Mouse (Mus musculus) MEL (cell line): ENCODE measurements around the gene Ripor1. TPM values are rescaled to one million over a fixed set of nuclear protein-coding genes. Genes with fewer than 3 reads are reported as not detected.

Experiments used
- DNase-seq: peaks from one replicate; pipeline ENCODE4 v3.0.0; 2011; ENCODE audit warnings: low read depth, low spot score
- H3K27ac ChIP-seq: 2 replicates; pipeline ENCODE4 v1.5.1; 2012; ENCODE audit warnings: low read depth, mild to moderate bottlenecking, control low read depth, low read length, moderate library complexity; ENCODE audit not compliant: control insufficient read depth
- H3K27me3 ChIP-seq, 2 experiments: fragments of 150-350 bp in 1 of 2; sonication (generic) in 1 of 2; 2 replicates each; pipeline ENCODE4 v1.6.1; 2012; ENCODE audit warnings: low read length in 2 of 2, mild to moderate bottlenecking in 2 of 2, improper control_type of control experiment in 1 of 2, moderate library complexity in 1 of 2; ENCODE audit not compliant: insufficient read depth in 2 of 2, control insufficient read depth in 1 of 2
- H3K36me3 ChIP-seq, 2 experiments: 2 replicates each; pipeline ENCODE4 v1.6.1; 2012 to 2014; ENCODE audit warnings: low read length in 2 of 2, improper control_type of control experiment in 1 of 2, inconsistent platforms in 1 of 2, mild to moderate bottlenecking in 1 of 2; ENCODE audit not compliant: insufficient read depth in 2 of 2, control insufficient read depth in 1 of 2
- H3K4me1 ChIP-seq, 2 experiments: fragments of 150-350 bp in 1 of 2; sonication (generic) in 1 of 2; 2 replicates each; pipeline ENCODE4 v1.6.1; 2012; ENCODE audit warnings: low read length in 2 of 2, improper control_type of control experiment in 1 of 2, mild to moderate bottlenecking in 1 of 2; ENCODE audit not compliant: insufficient read depth in 2 of 2, control insufficient read depth in 1 of 2
- H3K4me3 ChIP-seq, 2 experiments: fragments of 150-350 bp in 1 of 2; sonication (generic) in 1 of 2; 2 replicates each; pipeline ENCODE4 v1.5.1; 2012; ENCODE audit warnings: low read depth in 2 of 2, low read length in 2 of 2, mild to moderate bottlenecking in 2 of 2, moderate library complexity in 2 of 2, control low read depth in 1 of 2, improper control_type of control experiment in 1 of 2; ENCODE audit not compliant: control insufficient read depth in 1 of 2, insufficient read depth in 1 of 2
- H3K79me2 ChIP-seq: 2 replicates; pipeline ENCODE4 v1.6.1; 2012; ENCODE audit warnings: mild to moderate bottlenecking, low read length, moderate library complexity; ENCODE audit not compliant: control insufficient read depth, poor library complexity, insufficient read depth
- H3K9ac ChIP-seq: 2 replicates; pipeline ENCODE4 v1.6.1; 2012; ENCODE audit warnings: low read depth, mild to moderate bottlenecking, control low read depth, low read length, moderate library complexity; ENCODE audit not compliant: control insufficient read depth, poor library complexity, severe bottlenecking
- H3K9me3 ChIP-seq: fragments of 150-350 bp; sonication (generic); replicated peaks from 2 replicates; pipeline ENCODE4 v1.6.1; 2012; ENCODE audit warnings: mild to moderate bottlenecking, low read length, improper control_type of control experiment, moderate library complexity; ENCODE audit not compliant: insufficient read depth
- BHLHE40 ChIP-seq: IDR thresholded peaks from 2 replicates; pipeline ENCODE4 v1.6.1; 2012; ENCODE audit warnings: low read depth, mild to moderate bottlenecking, inconsistent platforms, low read length, improper control_type of control experiment, borderline replicate concordance
- CHD1 ChIP-seq: IDR thresholded peaks from 2 replicates; pipeline ENCODE4 v1.6.1; 2012; ENCODE audit warnings: low read depth, mild to moderate bottlenecking, inconsistent platforms, low read length, improper control_type of control experiment
- CHD2 ChIP-seq: IDR thresholded peaks from 2 replicates; pipeline ENCODE4 v1.6.1; 2011; ENCODE audit warnings: low read length, improper control_type of control experiment
- CTCF ChIP-seq, 3 experiments: IDR thresholded peaks in 2 of 3; conservative IDR thresholded peaks in 1 of 3; 2 replicates each; pipeline ENCODE4 v1.5.1; 2011 to 2012; ENCODE audit warnings: low read length in 3 of 3, low read depth in 2 of 3, mild to moderate bottlenecking in 2 of 3, improper control_type of control experiment in 1 of 3, inconsistent platforms in 1 of 3, mixed read lengths in 1 of 3, moderate library complexity in 1 of 3; ENCODE audit not compliant: control insufficient read depth in 1 of 3, insufficient read depth in 1 of 3, poor library complexity in 1 of 3, severe bottlenecking in 1 of 3
- E2F4 ChIP-seq: IDR thresholded peaks from 2 replicates; pipeline ENCODE4 v1.6.1; 2011; ENCODE audit warnings: low read depth, low read length, improper control_type of control experiment, borderline replicate concordance
- ELF1 ChIP-seq: IDR thresholded peaks from 2 replicates; pipeline ENCODE4 v1.6.1; 2014; ENCODE audit warnings: low read depth, mild to moderate bottlenecking, inconsistent platforms, low read length, improper control_type of control experiment, moderate library complexity
- GABPA ChIP-seq: IDR thresholded peaks from 2 replicates; pipeline ENCODE4 v1.6.1; 2012; ENCODE audit warnings: low read depth, mild to moderate bottlenecking, inconsistent platforms, low read length, improper control_type of control experiment, moderate library complexity
- GATA1 ChIP-seq: IDR thresholded peaks from 2 replicates; pipeline ENCODE4 v1.6.1; 2011; ENCODE audit warnings: low read depth, low read length, improper control_type of control experiment
- HCFC1 ChIP-seq: IDR thresholded peaks from 2 replicates; pipeline ENCODE4 v1.6.1; 2012; ENCODE audit warnings: low read depth, mild to moderate bottlenecking, inconsistent platforms, low read length, improper control_type of control experiment, moderate library complexity
- JUND ChIP-seq: IDR thresholded peaks from 2 replicates; pipeline ENCODE4 v1.6.1; 2011; ENCODE audit warnings: low read depth, mild to moderate bottlenecking, improper control_type of control experiment, low read length
- MAFK ChIP-seq: IDR thresholded peaks from 2 replicates; pipeline ENCODE4 v1.6.1; 2011; ENCODE audit warnings: low read depth, mild to moderate bottlenecking, low read length, improper control_type of control experiment, borderline replicate concordance
- MAX ChIP-seq: IDR thresholded peaks from 2 replicates; pipeline ENCODE4 v1.6.1; 2011; ENCODE audit warnings: low read length, improper control_type of control experiment
- MYB ChIP-seq: IDR thresholded peaks from 2 replicates; pipeline ENCODE4 v1.6.1; 2011; ENCODE audit warnings: mild to moderate bottlenecking, low read depth, low read length, improper control_type of control experiment
- NELFE ChIP-seq: IDR thresholded peaks from 2 replicates; pipeline ENCODE4 v1.6.1; 2011; ENCODE audit warnings: low read depth, low read length, improper control_type of control experiment
- POLR2A ChIP-seq, 2 experiments: IDR thresholded peaks; 2 replicates each; pipeline ENCODE4 v1.6.1; 2011 to 2012; ENCODE audit warnings: low read length in 2 of 2, mild to moderate bottlenecking in 2 of 2, control low read depth in 1 of 2, improper control_type of control experiment in 1 of 2, low read depth in 1 of 2, moderate library complexity in 1 of 2; ENCODE audit not compliant: control insufficient read depth in 1 of 2, insufficient read depth in 1 of 2, poor library complexity in 1 of 2
- POLR2AphosphoS5 ChIP-seq: IDR thresholded peaks from 2 replicates; pipeline ENCODE4 v1.6.1; 2012; ENCODE audit warnings: low read depth, borderline replicate concordance, mild to moderate bottlenecking, inconsistent platforms, low read length, moderate library complexity, mixed read lengths
- RAD21 ChIP-seq: IDR thresholded peaks from 2 replicates; pipeline ENCODE4 v1.6.1; 2011; ENCODE audit warnings: mild to moderate bottlenecking, low read depth, low read length, improper control_type of control experiment
- SMC3 ChIP-seq: IDR thresholded peaks from 2 replicates; pipeline ENCODE4 v1.6.1; 2011; ENCODE audit warnings: low read depth, low read length, improper control_type of control experiment
- TAL1 ChIP-seq: IDR thresholded peaks from 2 replicates; pipeline ENCODE4 v1.6.1; 2012; ENCODE audit warnings: mild to moderate bottlenecking, inconsistent platforms, low read length, moderate library complexity, mixed read lengths
- USF1 ChIP-seq: IDR thresholded peaks from 2 replicates; pipeline ENCODE4 v1.6.1; 2014; ENCODE audit warnings: low read depth, mild to moderate bottlenecking, inconsistent platforms, low read length, improper control_type of control experiment, moderate library complexity
- ZC3H11A ChIP-seq: IDR thresholded peaks from 2 replicates; pipeline ENCODE4 v1.6.1; 2012; ENCODE audit warnings: low read depth, mild to moderate bottlenecking, inconsistent platforms, low read length, improper control_type of control experiment
- ZNF384 ChIP-seq: IDR thresholded peaks from 2 replicates; pipeline ENCODE4 v1.6.1; 2012; ENCODE audit warnings: low read depth, mild to moderate bottlenecking, inconsistent platforms, low read length, improper control_type of control experiment
- polyA plus RNA-seq, 2 experiments: library from polyadenylated mRNA; stranded (reverse) in 1 of 2; unstranded in 1 of 2; fragments of >175 nt in 1 of 2; fragments of >200 nt in 1 of 2; gene quantifications; 2 replicates each; pipeline versions ENCODE4 v1.2.1 to v1.2.4; 2012; ENCODE audit warnings: low replicate concordance in 2 of 2, low read depth in 1 of 2; ENCODE audit not compliant: insufficient read length in 2 of 2, insufficient read depth in 1 of 2, missing spikeins in 1 of 2
- total RNA-seq: library from RNA; depleted of rRNA; stranded (reverse); fragments of 300-350 nt; gene quantifications from 2 replicates; pipeline ENCODE4 v1.2.3, GENCODE M21; 2012

The Ripor1 gene
- total and polyA plus RNA-seq, 3 experiments = 16.6 to 120 TPM; not detected in 1

DNA sequence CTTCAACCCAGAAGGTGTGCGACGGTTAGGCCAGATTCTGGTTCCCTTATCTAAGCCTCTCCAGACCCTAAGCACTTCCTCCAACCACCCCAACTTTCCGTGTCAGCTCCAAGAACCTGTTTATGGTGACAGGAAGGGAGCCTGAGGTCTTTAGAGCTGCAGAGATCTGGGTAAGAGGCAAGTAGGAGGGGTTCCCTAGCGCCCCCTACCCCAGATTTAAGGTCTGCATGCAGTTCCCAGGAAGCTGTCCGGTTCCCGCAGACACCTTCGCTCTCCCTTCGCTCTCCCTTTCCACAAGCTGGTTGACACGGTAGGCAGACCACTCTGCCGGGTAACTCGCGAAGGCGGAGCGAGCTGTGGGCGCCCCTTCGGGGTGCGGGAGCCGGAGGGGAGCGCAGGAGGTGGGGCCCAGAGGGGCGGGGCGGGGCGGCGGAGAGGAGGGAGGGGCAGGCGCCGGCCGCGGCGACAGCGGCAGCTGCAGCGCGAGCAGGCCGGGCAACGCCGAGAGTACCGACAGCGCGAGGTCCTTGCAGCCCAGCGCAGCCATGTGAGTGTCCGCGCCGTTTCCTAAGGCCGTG is at the start of gene Ripor1 (continued):
- TF ChIP-seq HCFC1 (no peak), MAFK (no peak), RAD21 (no peak), E2F4 (no peak)

DNA sequence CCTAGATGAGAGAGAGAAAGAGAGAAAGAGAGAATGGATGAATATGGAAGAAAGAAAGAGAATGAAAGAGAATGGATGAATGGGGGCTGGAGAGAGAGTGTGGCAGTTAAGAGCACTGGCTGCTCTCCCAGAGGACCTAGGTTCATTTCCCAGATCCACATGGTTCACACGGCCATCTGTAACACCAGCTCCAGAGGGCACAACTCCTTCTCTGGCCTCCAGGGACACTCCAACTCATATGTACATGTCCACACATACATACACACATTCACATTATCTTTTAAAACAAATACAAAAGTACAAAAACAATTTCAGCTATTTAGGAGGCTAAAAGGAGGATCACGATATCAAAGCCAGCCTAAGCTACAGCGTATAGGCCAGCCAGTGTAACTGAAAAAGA is 42.2 kb upstream of the Ripor1 start:
- Histone ChIP-seq H3K79me2 (peaks cover 15% of the 10 kb centered on the region), H3K36me3 (peaks cover 0 to 7% of the 10 kb centered on the region in 2 experiments; a peak in 3 of 4 replicates), H3K9me3 (no peaks in the 10 kb centered on the region), H3K27me3 (no peaks in the 10 kb centered on the region), H3K4me1 (peaks cover 7 to 12% of the 10 kb centered on the region in 2 experiments; a peak in 3 of 4 replicates), H3K9ac (no peak overlapping the region), H3K4me3 (no peak overlapping the region), H3K27ac (no peak overlapping the region)
- TF ChIP-seq SMC3 = no peak
- no peak for TF ChIP-seq GATA1
- no peak for TF ChIP-seq CHD2
- no peak for TF ChIP-seq TAL1
- no peak for TF ChIP-seq USF1
- no peak for TF ChIP-seq MYB
- no peak for TF ChIP-seq JUND
- TF ChIP-seq ZC3H11A = no peak
- TF ChIP-seq POLR2A (IDR thresholded peaks at IDR 0.05; ENCODE audit: control insufficient read depth in 1 of 2, insufficient read depth in 1 of 2, low read depth in 1 of 2, low read length in 2 of 2, poor library complexity in 1 of 2) = no peak
- no peak for TF ChIP-seq ZNF384
- no peak for TF ChIP-seq ELF1
- TF ChIP-seq MAX = no peak
- no peak for TF ChIP-seq BHLHE40
- no peak for TF ChIP-seq CTCF (IDR thresholded peaks at IDR 0.05 in 2 of 3, conservative IDR thresholded peaks at IDR 0.05 in 1 of 3; ENCODE audit: control insufficient read depth in 1 of 3, insufficient read depth in 1 of 3, low read depth in 2 of 3, low read length in 3 of 3, poor library complexity in 1 of 3, severe bottlenecking in 1 of 3)
- no peak for TF ChIP-seq POLR2AphosphoS5
- DNase-seq = no peak

- Histone ChIP-seq H3K79me2 (peaks cover 15% of the 10 kb centered on the region), H3K4me1 (peaks cover 7 to 12% of the 10 kb centered on the region in 2 experiments; a peak in 3 of 4 replicates), H3K36me3 (peaks cover 0 to 7% of the 10 kb centered on the region in 2 experiments; a peak in 3 of 4 replicates), H3K27me3 (no peaks in the 10 kb centered on the region), H3K27ac (no peak overlapping the region), H3K4me3 (no peak overlapping the region), H3K9me3 (no peaks in the 10 kb centered on the region), H3K9ac (no peak overlapping the region)
- DNase-seq = peak; percentile 52
- TF ChIP-seq NELFE = no peak
- TF ChIP-seq CHD1 = no peak
- no peak for TF ChIP-seq GABPA
- no peak for TF ChIP-seq POLR2AphosphoS5
Measured at GRCm38 (mm10) chr8:105563871-105564270, 41.2 kb upstream of the Ripor1 start.
